8 mouse cellular contexts compared by ENCODE assay signal in genomic region chr1:11413894-11414556, GRCm38 (mm10). TPM values are rescaled to one million over a fixed set of nuclear protein-coding genes. Genes with fewer than 3 reads are reported as not detected.
DNase-seq lines count a peak whose midpoint lies in the region; ATAC-seq and TF ChIP-seq lines count a peak whose summit lies in the region.

TSS of gene A830018L16Rik (plus strand) at chr1:11414105.

- H3K36me3 ChIP-seq in liver, embryonic 16.5 days (ENCODE audit: control insufficient read depth, insufficient read depth) = no peaks in the 10 kb centered on the region

- H3K27ac ChIP-seq in layer of hippocampus, adult 2 months = peak within 1 kb of the TSS; percentile 85
- no peak within 1 kb of the TSS for H3K27ac ChIP-seq in liver, embryonic 16.5 days (ENCODE audit: low read length)

- no peak within 1 kb of the TSS for H3K9ac ChIP-seq in liver, embryonic 16.5 days (ENCODE audit: low read depth, low read length)

- no peaks in the 10 kb centered on the region for H3K9me3 ChIP-seq in liver, embryonic 16.5 days (replicated peaks; ENCODE audit: control insufficient read depth, low read length)

- under 1% methylated on average over 50 of the region's 50 CpGs for WGBS in liver, embryonic 16.5 days (ENCODE audit: insufficient replicate concordance)

- H3K4me1 ChIP-seq in liver, embryonic 16.5 days (ENCODE audit: control insufficient read depth, low read depth, low read length) = no peaks in the 10 kb centered on the region

- peak within 1 kb of the TSS; percentile 77 for H3K4me3 ChIP-seq in layer of hippocampus, adult 2 months
- peak within 1 kb of the TSS; percentile 17; the same call in 1 of the 2 replicates for H3K4me3 ChIP-seq in liver, embryonic 16.5 days (ENCODE audit: low read depth, low read length)

- TF ChIP-seq CTCF in layer of hippocampus, adult 2 months (conservative IDR thresholded peaks at IDR 0.05) = peak; percentile 72

- DNase-seq in R1 (ENCODE audit: low read depth, low spot score) = peak; percentile 87
- DNase-seq in cerebellum, postnatal 14 days = peak; percentile 84 to 87
- DNase-seq in frontal cortex, postnatal 10 days (ENCODE audit: low spot score in 2 of 2) = peak; percentile 75 to 81
- peak; percentile 75 to 83 for DNase-seq in layer of hippocampus, adult 2 months (ENCODE audit: low spot score in 2 of 2)
- DNase-seq in ovary, adult 18-20 months (ENCODE audit: low spot score) = peak; percentile 36
- DNase-seq in spleen, postnatal 36 days (ENCODE audit: low spot score in 2 of 2) = no peak

- ATAC-seq in hematopoietic stem cell, adult 5-6 weeks (replicated peaks in 1 of 2; ENCODE audit: insufficient read depth in 1 of 2, low FRiP score in 2 of 2, low TSS enrichment in 1 of 2, low read depth in 1 of 2, poor library complexity in 2 of 2, severe bottlenecking in 2 of 2) = peak; percentile 94 to 95
- ATAC-seq in liver, embryonic 16.5 days (ENCODE audit: low read depth) = peak; percentile 30; the same call in 1 of the 2 replicates

- H3K27me3 ChIP-seq in liver, embryonic 16.5 days (ENCODE audit: control insufficient read depth, insufficient read depth, low read depth, low read length) = peaks cover 10% of the 10 kb centered on the region

- peak within 1 kb of the TSS; percentile 41 for H3K4me2 ChIP-seq in liver, embryonic 16.5 days (ENCODE audit: low read depth, low read length)

RNA-seq across cellular contexts. Expression of gene A830018L16Rik, which starts in this region (rescaled TPM):
- not detected in 2 replicates for total RNA-seq in hematopoietic stem cell, adult 5-6 weeks (2017)
- 100 to 1,000 TPM; 116 to 123 TPM for total RNA-seq in layer of hippocampus, adult 2 months (2021)
- not detected in 2 replicates for polyA plus RNA-seq in liver, embryonic 16.5 days (2015; fragmentation: Nextera tagmentation; extraction: Ambion mirVana)

Comparison
In these comparisons a context has a peak if more than half of its experiments do, and no peak if none do; other contexts are left out.
1. RNA of gene A830018L16Rik (total RNA-seq): 116 to 123 TPM in layer of hippocampus, adult 2 months; not detected in hematopoietic stem cell, adult 5-6 weeks; every median in the first group is over 100 times any median in the second.
2. Peak in ATAC-seq in hematopoietic stem cell, adult 5-6 weeks; RNA of the gene not detected or under 1 TPM.
3. Peak in ATAC-seq, H3K4me3 ChIP-seq and H3K4me2 ChIP-seq in liver, embryonic 16.5 days; RNA of the gene not detected or under 1 TPM.
4. DNase-seq: peak in R1 (single experiment), cerebellum, postnatal 14 days (2 of 2), frontal cortex, postnatal 10 days (2 of 2), layer of hippocampus, adult 2 months (2 of 2) and ovary, adult 18-20 months (single experiment); none in spleen, postnatal 36 days (0 of 2).